Mouse (Mus musculus): ENCODE results near the gene Igll1. TPM values are rescaled to one million over a fixed set of nuclear protein-coding genes. Genes with fewer than 3 reads are reported as not detected.

Gene Igll1
- polyA plus RNA-seq, 1 experiment from 2014 or later: not detected

- peak within 1 kb of the TSS; percentile 49 for H3K4me3 ChIP-seq (ENCODE audit: low read depth, low read length)
- H3K36me3 ChIP-seq (ENCODE audit: control insufficient read depth, insufficient read depth, low read length): no peaks in the 10 kb centered on the region
- H3K27me3 ChIP-seq (replicated peaks; ENCODE audit: control insufficient read depth, insufficient read depth, low read length): no peaks in the 10 kb centered on the region
- no peaks in the 10 kb centered on the region for H3K9me3 ChIP-seq (ENCODE audit: control insufficient read depth, low read length)
- H3K27ac ChIP-seq (ENCODE audit: low read depth, low read length): no peak within 1 kb of the TSS
- peak within 1 kb of the TSS; percentile 84 for H3K4me2 ChIP-seq
- DNase-seq (ENCODE audit: low spot score) (peak; percentile 57), ATAC-seq (replicated peaks; ENCODE audit: low FRiP score) (peak; percentile 87)
- WGBS: 5% methylated on average over 33 of the region's 33 CpGs
- 0 out of 2 replicates have a peak within 1 kb of the TSS, but pooled peaks have one; percentile 35 for H3K9ac ChIP-seq (ENCODE audit: low read depth, low read length)
- no peaks in the 10 kb centered on the region for H3K4me1 ChIP-seq (replicated peaks; ENCODE audit: control insufficient read depth, insufficient read depth, low read length)
Observed at GRCm38 (mm10) chr16:16828757-16829615, 34.8 kb downstream of the Igll1 start, which contains the start of gene Spag6l. Spag6l (minus strand) TSS chr16:16829456.

GRCm38 (mm10) chr16:16826223-16826622 is 37.6 kb downstream of the Igll1 start:
- no peak overlapping the region for H3K9ac ChIP-seq (ENCODE audit: low read depth, low read length)
- 87% methylated on average over 2 of the region's 2 CpGs for WGBS
- H3K9me3 ChIP-seq (ENCODE audit: control insufficient read depth, low read length): no peaks in the 10 kb centered on the region
- DNase-seq (ENCODE audit: low spot score) (no peak), ATAC-seq (replicated peaks; ENCODE audit: low FRiP score) (no peak)
- no peaks in the 10 kb centered on the region for H3K4me1 ChIP-seq (replicated peaks; ENCODE audit: control insufficient read depth, insufficient read depth, low read length)
- H3K4me3 ChIP-seq (ENCODE audit: low read depth, low read length): no peak overlapping the region
- H3K36me3 ChIP-seq (ENCODE audit: control insufficient read depth, insufficient read depth, low read length): no peaks in the 10 kb centered on the region
- no peaks in the 10 kb centered on the region for H3K27me3 ChIP-seq (replicated peaks; ENCODE audit: control insufficient read depth, insufficient read depth, low read length)
- no peak overlapping the region for H3K27ac ChIP-seq (ENCODE audit: low read depth, low read length)
- H3K4me2 ChIP-seq: no peak overlapping the region

- H3K9me3 ChIP-seq (ENCODE audit: control insufficient read depth, low read length): no peaks in the 10 kb centered on the region
- H3K36me3 ChIP-seq (ENCODE audit: control insufficient read depth, insufficient read depth, low read length): no peaks in the 10 kb centered on the region
- WGBS: 51% methylated on average over 5 of the region's 5 CpGs
- no peak overlapping the region for H3K9ac ChIP-seq (ENCODE audit: low read depth, low read length)
- H3K27me3 ChIP-seq (replicated peaks; ENCODE audit: control insufficient read depth, insufficient read depth, low read length): no peaks in the 10 kb centered on the region
- DNase-seq (ENCODE audit: low spot score): no peak
- no peak overlapping the region for H3K4me2 ChIP-seq
- H3K4me1 ChIP-seq (replicated peaks; ENCODE audit: control insufficient read depth, insufficient read depth, low read length): no peaks in the 10 kb centered on the region
- H3K4me3 ChIP-seq (ENCODE audit: low read depth, low read length): no peak overlapping the region
- no peak for ATAC-seq (replicated peaks; ENCODE audit: low FRiP score)
- no peak overlapping the region for H3K27ac ChIP-seq (ENCODE audit: low read depth, low read length)
Observed at GRCm38 (mm10) chr16:16825476-16825875, 38.3 kb downstream of the Igll1 start.

Other genes starting within 250 kb of the Igll1 start
- not detected in 2 replicates for gene Olfr19, start 187.6 kb downstream of the Igll1 start, polyA plus RNA-seq (2014; fragmentation: Nextera tagmentation; extraction: Ambion mirVana)
- not detected in 2 replicates for gene Spag6l, start 34.5 kb downstream of the Igll1 start, polyA plus RNA-seq (2014; fragmentation: Nextera tagmentation; extraction: Ambion mirVana)
- 55.0 and 56.7 TPM in 2 replicates for gene Top3b, start 6.8 kb upstream of the Igll1 start, polyA plus RNA-seq (2014; fragmentation: Nextera tagmentation; extraction: Ambion mirVana)
- 0.61 and 0.93 TPM in 2 replicates for gene Vpreb1, start 6.9 kb upstream of the Igll1 start, polyA plus RNA-seq (2014; fragmentation: Nextera tagmentation; extraction: Ambion mirVana)
- 20.0 and 23.4 TPM in 2 replicates for gene Ppm1f, start 32.5 kb upstream of the Igll1 start, polyA plus RNA-seq (2014; fragmentation: Nextera tagmentation; extraction: Ambion mirVana)
- gene Mapk1, start 119.4 kb upstream of the Igll1 start, polyA plus RNA-seq (2014; fragmentation: Nextera tagmentation; extraction: Ambion mirVana): 177 and 190 TPM in 2 replicates
- 9.9 and 11.0 TPM in 2 replicates for gene Ypel1, start 205.7 kb upstream of the Igll1 start, polyA plus RNA-seq (2014; fragmentation: Nextera tagmentation; extraction: Ambion mirVana)
- 111 TPM in 2 replicates for gene Ppil2, start 247.3 kb upstream of the Igll1 start, polyA plus RNA-seq (2014; fragmentation: Nextera tagmentation; extraction: Ambion mirVana)

Data from liver, embryonic 11.5 days (tissue).